Mouse (Mus musculus): ENCODE measurements around the gene Hbp1. TPM values are rescaled to one million over a fixed set of nuclear protein-coding genes. Genes with fewer than 3 reads are reported as not detected.

The Hbp1 gene
- 100 to 1,000 TPM in 6 of 26 experiments, 10 to 100 TPM in 20; 39.6 to 138 (median 87.4) TPM for total RNA-seq (2018; cell fraction: chromatin; rRNA removed)
- 10 to 100 TPM; 33.1 to 83.0 (median 49.9) TPM for total RNA-seq (2018; cell fraction: cytosol; rRNA removed)
- total RNA-seq (2018; cell fraction: nucleus; rRNA removed): 100 to 1,000 TPM in 2 of 26 experiments, 10 to 100 TPM in 24; 35.0 to 114 (median 66.5) TPM
- 37.4 to 85.3 TPM (median 72.2 TPM) in 3 replicates for polyA plus RNA-seq (2018)

- under 1% methylated on average over 35 of the region's 71 CpGs for WGBS (ENCODE audit: missing documents)
- peak within 1 kb of the TSS; percentile 22; the same call in 1 of the 2 replicates for H3K4me3 ChIP-seq (ENCODE audit: inconsistent target)
- peak within 1 kb of the TSS; percentile 66 for H3K27ac ChIP-seq
- peaks cover 41% of the 10 kb centered on the region for H3K79me2 ChIP-seq (ENCODE audit: inconsistent target)
- no peaks in the 10 kb centered on the region for H3K36me3 ChIP-seq (ENCODE audit: inconsistent target)
Measured at GRCm38 (mm10) chr12:31949759-31950658, at the start of gene Hbp1. Gene Hbp1 (minus strand): TSS chr12:31950535.

DNA sequence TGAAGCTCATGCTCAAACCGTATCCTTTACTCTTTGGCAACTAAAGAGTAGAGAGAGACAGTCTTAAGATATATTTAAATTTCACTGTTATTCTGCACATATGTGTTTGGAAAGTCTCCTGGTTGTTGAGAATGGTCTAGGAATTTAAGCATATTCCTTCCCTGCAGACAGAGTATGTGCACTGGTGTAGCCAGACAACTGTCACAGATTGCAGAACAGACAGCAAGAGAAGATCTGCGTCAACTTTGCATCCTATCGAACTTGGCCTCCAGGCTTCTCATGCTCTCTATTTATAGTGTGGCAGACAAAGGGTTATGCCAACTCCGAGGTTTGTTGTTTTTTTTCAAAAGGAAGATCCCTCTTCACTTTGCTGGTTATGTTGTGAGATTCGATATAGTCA lies 48.4 kb upstream of the Hbp1 start:
- Histone ChIP-seq H3K4me3 (ENCODE audit: inconsistent target) (no peak overlapping the region), H3K36me3 (ENCODE audit: inconsistent target) (no peaks in the 10 kb centered on the region), H3K27ac (no peak overlapping the region), H3K79me2 (ENCODE audit: inconsistent target) (no peaks in the 10 kb centered on the region)
- WGBS (ENCODE audit: missing documents): 69% methylated on average over 5 of the region's 5 CpGs

DNA sequence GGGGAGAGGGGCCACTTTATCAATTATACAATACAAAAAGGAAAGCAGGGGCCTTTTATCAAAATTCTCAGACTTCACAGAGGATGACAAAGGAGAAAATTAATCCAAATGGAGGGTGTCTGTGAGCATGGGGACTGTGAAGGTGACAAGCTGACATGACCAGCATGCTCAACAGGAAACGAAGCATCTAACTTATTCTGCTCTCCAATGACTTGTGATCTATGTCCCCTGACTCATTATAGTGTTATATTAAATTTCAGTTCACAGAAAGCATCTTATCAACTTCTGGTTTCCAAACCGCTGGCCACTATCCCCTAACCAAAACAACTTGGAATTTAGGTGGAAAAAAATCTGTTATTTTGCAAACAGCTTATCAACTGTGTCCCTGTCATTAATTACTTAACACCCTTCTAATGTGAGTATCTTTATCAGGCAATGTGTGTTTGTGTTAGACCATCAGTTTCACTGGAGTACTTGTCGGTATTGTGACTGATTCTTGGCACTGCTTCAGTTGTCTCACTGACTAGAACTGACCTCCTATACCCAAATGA lies 47.1 kb upstream of the Hbp1 start:
- no peaks in the 10 kb centered on the region for H3K36me3 ChIP-seq (ENCODE audit: inconsistent target)
- H3K4me3 ChIP-seq (ENCODE audit: inconsistent target): no peak overlapping the region
- WGBS (ENCODE audit: missing documents): 61% methylated on average over 3 of the region's 3 CpGs
- peak overlapping the region; percentile 88 for H3K27ac ChIP-seq
- no peaks in the 10 kb centered on the region for H3K79me2 ChIP-seq (ENCODE audit: inconsistent target)

- H3K27ac ChIP-seq: peak overlapping the region; percentile 88
- no peak overlapping the region for H3K4me3 ChIP-seq (ENCODE audit: inconsistent target)
- 2% methylated on average over 5 of the region's 5 CpGs for WGBS (ENCODE audit: missing documents)
- no peaks in the 10 kb centered on the region for H3K36me3 ChIP-seq (ENCODE audit: inconsistent target)
- H3K79me2 ChIP-seq (ENCODE audit: inconsistent target): no peaks in the 10 kb centered on the region
Measured at GRCm38 (mm10) chr12:31996877-31997276, 46.5 kb upstream of the Hbp1 start.

GRCm38 (mm10) chr12:31990575-31990974 lies 40.2 kb upstream of the Hbp1 start:
- Histone ChIP-seq H3K36me3 (ENCODE audit: inconsistent target) (no peaks in the 10 kb centered on the region), H3K79me2 (ENCODE audit: inconsistent target) (no peaks in the 10 kb centered on the region), H3K27ac (no peak overlapping the region), H3K4me3 (ENCODE audit: inconsistent target) (no peak overlapping the region)
- WGBS (ENCODE audit: missing documents): 100% methylated on average over 4 of the region's 4 CpGs

DNA sequence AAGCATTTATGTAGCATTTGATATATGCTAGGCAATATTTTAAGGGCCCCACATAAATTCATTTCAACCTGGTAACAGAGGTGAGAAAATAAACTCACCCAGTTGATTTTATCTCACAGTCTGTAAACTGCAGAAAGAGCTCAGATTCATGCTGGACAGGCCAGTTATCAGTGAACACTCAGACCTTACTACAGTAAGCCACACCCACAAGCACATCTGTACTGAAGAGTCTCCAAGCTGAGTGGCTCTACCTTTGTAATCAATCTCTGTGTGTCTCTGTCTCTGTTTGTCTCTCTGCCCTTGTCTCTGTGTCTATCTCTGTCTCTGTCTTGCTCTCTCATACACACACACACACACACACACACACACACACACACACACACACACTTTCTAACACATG lies 39.4 kb upstream of the Hbp1 start:
- H3K36me3 ChIP-seq (ENCODE audit: inconsistent target): no peaks in the 10 kb centered on the region
- H3K27ac ChIP-seq: no peak overlapping the region
- H3K4me3 ChIP-seq (ENCODE audit: inconsistent target): no peak overlapping the region
- no peaks in the 10 kb centered on the region for H3K79me2 ChIP-seq (ENCODE audit: inconsistent target)

GRCm38 (mm10) chr12:31986463-31986862 lies 36.1 kb upstream of the Hbp1 start:
- Histone ChIP-seq H3K36me3 (ENCODE audit: inconsistent target) (no peaks in the 10 kb centered on the region), H3K4me3 (ENCODE audit: inconsistent target) (no peak overlapping the region), H3K27ac (no peak overlapping the region), H3K79me2 (ENCODE audit: inconsistent target) (no peaks in the 10 kb centered on the region)
- WGBS (ENCODE audit: missing documents): 90% methylated on average over 2 of the region's 2 CpGs

- H3K4me3 ChIP-seq (ENCODE audit: inconsistent target): no peak overlapping the region
- WGBS (ENCODE audit: missing documents): 94% methylated on average over 6 of the region's 6 CpGs
Measured at GRCm38 (mm10) chr12:31985738-31986137, 35.4 kb upstream of the Hbp1 start.

DNA sequence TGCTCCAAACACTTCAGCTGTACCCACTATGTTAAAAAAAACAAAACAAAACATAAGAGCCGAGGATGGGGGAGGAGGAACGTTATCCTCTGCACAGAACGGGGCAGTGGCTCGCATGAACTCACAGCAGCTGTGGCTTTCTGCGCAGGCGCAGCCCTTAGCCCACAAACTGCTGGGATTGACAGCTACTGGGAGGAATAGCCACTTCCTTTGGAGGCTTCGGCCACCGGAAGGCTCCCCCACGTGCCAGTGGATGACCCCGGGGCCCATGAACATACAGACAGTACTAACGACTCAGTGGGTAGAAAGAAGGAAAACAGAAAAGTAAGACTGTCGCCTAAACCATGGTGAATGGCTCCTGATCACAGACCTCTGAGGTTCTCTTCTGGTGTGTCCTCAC lies 34.3 kb upstream of the Hbp1 start:
- WGBS (ENCODE audit: missing documents): 11% methylated on average over 12 of the region's 12 CpGs
- Histone ChIP-seq H3K36me3 (ENCODE audit: inconsistent target) (no peaks in the 10 kb centered on the region), H3K4me3 (ENCODE audit: inconsistent target) (no peak overlapping the region), H3K27ac (no peak overlapping the region), H3K79me2 (ENCODE audit: inconsistent target) (no peaks in the 10 kb centered on the region)

More at GRCm38 (mm10) chr12:31985738-31986137, 35.4 kb upstream of the Hbp1 start:
- no peak overlapping the region for H3K27ac ChIP-seq
- no peaks in the 10 kb centered on the region for H3K36me3 ChIP-seq (ENCODE audit: inconsistent target)
- H3K79me2 ChIP-seq (ENCODE audit: inconsistent target): no peaks in the 10 kb centered on the region

DNA sequence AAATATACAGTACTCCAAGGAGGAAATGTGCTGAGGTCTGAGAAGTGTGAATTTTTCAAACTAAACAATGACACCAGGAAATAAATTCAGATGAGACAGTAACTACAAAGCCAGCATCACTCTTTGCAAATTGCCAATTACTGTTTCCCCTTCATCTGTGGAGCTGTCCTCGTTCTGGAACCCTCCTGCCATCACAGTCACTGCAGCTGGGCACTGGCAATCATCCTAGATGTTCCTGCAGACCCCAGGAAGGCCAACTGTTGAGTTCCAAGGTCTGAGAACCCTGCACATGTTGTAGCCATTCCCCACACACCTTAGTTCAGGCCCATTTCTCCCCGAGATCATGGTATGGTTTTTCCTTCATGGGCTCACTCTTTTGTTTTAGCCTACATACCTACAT lies 33.9 kb upstream of the Hbp1 start:
- Histone ChIP-seq H3K79me2 (ENCODE audit: inconsistent target) (no peaks in the 10 kb centered on the region), H3K27ac (no peak overlapping the region), H3K36me3 (ENCODE audit: inconsistent target) (no peaks in the 10 kb centered on the region), H3K4me3 (ENCODE audit: inconsistent target) (no peak overlapping the region)
- WGBS (ENCODE audit: missing documents): 55% methylated on average over 1 of the region's 2 CpGs

DNA sequence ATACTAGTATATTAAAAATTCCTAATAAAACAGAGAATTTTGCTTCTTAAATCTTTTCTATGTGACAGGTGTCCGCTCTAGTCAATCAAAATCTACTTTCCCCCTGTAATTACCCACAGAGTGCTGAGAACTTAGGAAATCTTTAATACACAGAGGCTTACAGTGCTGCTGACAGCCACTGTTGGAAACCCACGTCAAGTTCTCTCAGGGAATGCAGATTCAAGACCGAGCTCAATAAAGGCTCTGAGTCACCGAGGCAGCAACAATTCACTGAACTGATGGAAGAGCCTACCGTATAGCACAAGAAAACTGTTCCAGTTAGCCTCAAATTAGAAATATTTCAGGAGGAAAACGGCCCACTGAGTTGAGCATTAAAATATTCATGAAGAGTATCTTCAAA lies 33.4 kb upstream of the Hbp1 start:
- H3K79me2 ChIP-seq (ENCODE audit: inconsistent target): no peaks in the 10 kb centered on the region
- 98% methylated on average over 6 of the region's 6 CpGs for WGBS (ENCODE audit: missing documents)
- H3K4me3 ChIP-seq (ENCODE audit: inconsistent target): no peak overlapping the region
- no peak overlapping the region for H3K27ac ChIP-seq
- H3K36me3 ChIP-seq (ENCODE audit: inconsistent target): no peaks in the 10 kb centered on the region

- no peak overlapping the region for H3K27ac ChIP-seq
- 93% methylated on average over 7 of the region's 7 CpGs for WGBS (ENCODE audit: missing documents)
- H3K36me3 ChIP-seq (ENCODE audit: inconsistent target): no peaks in the 10 kb centered on the region
- no peaks in the 10 kb centered on the region for H3K79me2 ChIP-seq (ENCODE audit: inconsistent target)
- H3K4me3 ChIP-seq (ENCODE audit: inconsistent target): no peak overlapping the region
Measured at GRCm38 (mm10) chr12:31983238-31983637, 32.9 kb upstream of the Hbp1 start.

- no peak overlapping the region for H3K4me3 ChIP-seq (ENCODE audit: inconsistent target)
- H3K27ac ChIP-seq: no peak overlapping the region
- no peaks in the 10 kb centered on the region for H3K36me3 ChIP-seq (ENCODE audit: inconsistent target)
- H3K79me2 ChIP-seq (ENCODE audit: inconsistent target): no peaks in the 10 kb centered on the region
- 96% methylated on average over 12 of the region's 12 CpGs for WGBS (ENCODE audit: missing documents)
Measured at GRCm38 (mm10) chr12:31977613-31978195, 27.4 kb upstream of the Hbp1 start.

DNA sequence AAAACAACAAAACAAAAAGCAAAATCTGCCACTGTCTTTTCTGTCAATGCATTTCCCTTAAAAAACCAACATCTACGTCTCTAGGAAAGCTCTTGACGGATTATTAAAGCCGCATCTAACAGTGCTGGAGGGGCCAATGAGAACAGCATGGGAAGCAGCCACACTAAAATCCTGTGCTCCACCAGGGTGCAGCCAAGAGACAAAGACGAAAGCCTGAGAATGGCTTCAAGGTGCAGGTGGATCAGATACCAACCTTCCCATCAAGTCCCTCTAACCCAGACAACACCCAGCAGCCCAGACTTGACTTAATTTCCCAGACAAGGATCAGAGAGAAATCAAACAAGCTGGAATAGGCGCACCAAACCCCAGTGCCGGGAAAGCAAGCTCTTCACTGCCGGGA lies 26.2 kb upstream of the Hbp1 start:
- H3K36me3 ChIP-seq (ENCODE audit: inconsistent target): no peaks in the 10 kb centered on the region
- WGBS (ENCODE audit: missing documents): 78% methylated on average over 7 of the region's 7 CpGs
- no peak overlapping the region for H3K4me3 ChIP-seq (ENCODE audit: inconsistent target)
- H3K79me2 ChIP-seq (ENCODE audit: inconsistent target): no peaks in the 10 kb centered on the region
- H3K27ac ChIP-seq: no peak overlapping the region

Measured in macrophage (primary cell).